Comparison of ENCODE assay signal across 8 mouse cellular contexts in genomic region chr5:132541951-132542350, GRCm38 (mm10). TPM values are rescaled to one million over a fixed set of nuclear protein-coding genes. Genes with fewer than 3 reads are reported as not detected.
DNase-seq lines count a peak whose midpoint lies in the region; ATAC-seq and TF ChIP-seq lines count a peak whose summit lies in the region.

No protein-coding gene starts in this region.

- no peak for ATAC-seq in liver, embryonic 14.5 days (ENCODE audit: insufficient read depth)

- H3K27me3 ChIP-seq in liver, embryonic 14.5 days (ENCODE audit: control insufficient read depth, insufficient read depth, low read length), result peaks cover 32% of the 10 kb centered on the region
- no peaks in the 10 kb centered on the region for H3K27me3 ChIP-seq in testis, adult 2 months (ENCODE audit: control insufficient read depth, insufficient read depth, low read length)

- no peaks in the 10 kb centered on the region for H3K9me3 ChIP-seq in liver, embryonic 14.5 days (ENCODE audit: control insufficient read depth, low read length)

- peak overlapping the region; percentile 50 to 66 for H3K4me3 ChIP-seq in liver, embryonic 14.5 days (ENCODE audit: insufficient read depth in 1 of 2, low read depth in 2 of 2, low read length in 2 of 2)
- peak overlapping the region; percentile 89 for H3K4me3 ChIP-seq in testis, adult 2 months (ENCODE audit: control insufficient read depth, low read depth, low read length)

- peak; percentile 52 to 62 for DNase-seq in cerebellum, postnatal 10 days
- no peak for DNase-seq in cerebellum, adult 9-10 months
- peak; percentile 8 for DNase-seq in right cerebral cortex, postnatal 25 days
- no peak for DNase-seq in right cerebral cortex, postnatal 14 days
- DNase-seq in heart, postnatal 10 days, result peak; percentile 21 to 24
- no peak for DNase-seq in liver, embryonic 14.5 days (ENCODE audit: low read depth in 3 of 3, low spot score in 3 of 3)
- DNase-seq in right cerebral cortex, postnatal 36 days (ENCODE audit: low spot score in 2 of 2), result no peak

- 2% methylated on average over 15 of the region's 21 CpGs for WGBS in liver, embryonic 14.5 days (ENCODE audit: insufficient replicate concordance)

- no peak overlapping the region for H3K27ac ChIP-seq in liver, embryonic 14.5 days
- H3K27ac ChIP-seq in testis, adult 2 months (ENCODE audit: control insufficient read depth, insufficient read depth, low read depth, low read length), result no peak overlapping the region; the same call in 1 of the 2 replicates

- no peak for TF ChIP-seq POLR2A in testis, adult 2 months (IDR thresholded peaks at IDR 0.05; ENCODE audit: control insufficient read depth, low read depth, low read length)

- no peaks in the 10 kb centered on the region for H3K36me3 ChIP-seq in liver, embryonic 14.5 days (replicated peaks; ENCODE audit: control insufficient read depth, insufficient read depth, low read depth)
- H3K36me3 ChIP-seq in testis, adult 2 months (ENCODE audit: control insufficient read depth, insufficient read depth, low read length), result no peaks in the 10 kb centered on the region

- TF ChIP-seq EP300 in liver, embryonic 14.5 days (IDR thresholded peaks at IDR 0.05; ENCODE audit: low read depth), result no peak

- H3K9ac ChIP-seq in liver, embryonic 14.5 days (replicated peaks), result no peak overlapping the region

- H3K4me1 ChIP-seq in liver, embryonic 14.5 days (replicated peaks; ENCODE audit: control insufficient read depth in 2 of 2, insufficient read depth in 2 of 2, low read length in 1 of 2), result peaks cover 0 to 2% of the 10 kb centered on the region in 2 experiments; a peak in 1 of 4 replicates
- H3K4me1 ChIP-seq in testis, adult 2 months (ENCODE audit: control insufficient read depth, insufficient read depth, low read length), result peaks cover 13% of the 10 kb centered on the region

- H3K4me2 ChIP-seq in liver, embryonic 14.5 days (ENCODE audit: low read depth), result peak overlapping the region; percentile 61

- intact Hi-C loops in heart, postnatal 10 days (cut with DNase I), result loop anchor here (1.0 to 5.0 kb wide), 4 partner anchors 50 to 311 kb away; no protein-coding TSS in a partner anchor

- TF ChIP-seq CTCF in liver, embryonic 14.5 days (IDR thresholded peaks at IDR 0.05; ENCODE audit: low read depth), result no peak
- TF ChIP-seq CTCF in testis, adult 2 months (IDR thresholded peaks at IDR 0.05; ENCODE audit: control insufficient read depth, insufficient read depth, insufficient replicate concordance, low read depth, low read length), result no peak

RNA-seq across cellular contexts. Expression of gene Auts2, which starts 1.2 kb away (rescaled TPM):
- total RNA-seq in heart, postnatal 10 days (2021), result 10 to 100 TPM; 40.8 to 53.0 TPM
- polyA plus RNA-seq in liver, embryonic 14.5 days (2012; rRNA removed), result 0.75 and 0.77 TPM in 2 replicates
- 0.75 and 1.6 TPM in 2 replicates for polyA plus RNA-seq in liver, embryonic 14.5 days (2014; fragmentation: Nextera tagmentation; extraction: Ambion mirVana)
- 3.6 and 4.3 TPM in 2 replicates for polyA plus RNA-seq in testis, adult 2 months (2012; rRNA removed)

Comparison
In these comparisons a context has a peak if more than half of its experiments do, and no peak if none do; other contexts are left out.
1. DNase-seq: peak in cerebellum, postnatal 10 days (2 of 2), right cerebral cortex, postnatal 25 days (single experiment) and heart, postnatal 10 days (2 of 2); none in cerebellum, adult 9-10 months (single experiment), right cerebral cortex, postnatal 14 days (single experiment), liver, embryonic 14.5 days (0 of 3) and right cerebral cortex, postnatal 36 days (0 of 2).